Mouse (Mus musculus): ENCODE results near the gene Cables2. TPM values are rescaled to one million over a fixed set of nuclear protein-coding genes. Genes with fewer than 3 reads are reported as not detected.

Gene Cables2
- polyA plus RNA-seq, 1 experiment from 2014 or later: 9.2 TPM

DNA sequence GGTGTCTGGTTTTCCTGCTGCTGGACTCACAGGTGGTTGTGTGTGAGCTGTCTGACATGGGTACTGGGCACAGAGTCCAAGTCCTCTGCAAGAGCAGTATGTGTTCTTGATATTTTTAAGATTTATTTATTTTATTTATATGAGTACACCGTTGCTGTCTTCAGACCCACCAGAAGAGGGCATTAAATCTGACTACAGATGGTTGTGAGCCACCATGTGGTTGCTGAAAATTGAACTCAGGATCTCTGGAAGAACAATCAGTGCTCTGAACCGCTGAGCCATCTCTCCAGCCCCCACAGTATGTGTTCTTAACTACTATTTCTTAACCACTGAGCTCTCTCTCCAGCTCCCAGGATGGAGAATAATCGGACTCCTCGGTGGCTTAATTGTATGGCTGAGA is 28.9 kb upstream of the Cables2 start:
- no peak overlapping the region for H3K4me3 ChIP-seq
- no peaks in the 10 kb centered on the region for H3K36me3 ChIP-seq (replicated peaks)
- H3K9me3 ChIP-seq: no peaks in the 10 kb centered on the region; the same call in 1 of the 2 replicates
- 78% methylated on average over 4 of the region's 4 CpGs for WGBS
- no peak overlapping the region for H3K27ac ChIP-seq
- DNase-seq (ENCODE audit: extremely low spot score, low spot score): no peak
- H3K27me3 ChIP-seq (ENCODE audit: poor library complexity, severe bottlenecking): no peaks in the 10 kb centered on the region
- no peaks in the 10 kb centered on the region for H3K4me1 ChIP-seq

DNA sequence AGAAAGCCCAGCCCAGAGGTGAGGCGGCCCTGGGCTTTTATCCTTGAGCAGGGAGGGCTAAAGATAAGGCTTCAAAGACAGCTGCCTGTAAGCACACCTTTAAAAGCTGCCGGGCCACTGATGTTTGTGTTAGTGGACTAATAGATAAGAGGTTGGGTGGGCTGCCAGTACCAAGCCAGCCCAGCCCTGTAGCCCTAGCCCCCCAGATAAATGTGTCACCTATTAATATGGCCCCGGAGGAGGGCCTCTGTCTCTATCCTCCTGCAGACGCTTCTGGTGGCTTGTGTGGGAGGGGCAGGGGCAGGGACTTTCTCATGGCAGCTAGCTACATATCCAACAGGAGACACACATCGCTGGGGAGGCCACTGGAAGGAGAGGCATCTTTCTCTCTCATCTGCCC is 27.5 kb upstream of the Cables2 start:
- WGBS: 74% methylated on average over 5 of the region's 5 CpGs
- no peak for DNase-seq (ENCODE audit: extremely low spot score, low spot score)
- Histone ChIP-seq H3K27ac (no peak overlapping the region), H3K9me3 (no peaks in the 10 kb centered on the region; the same call in 1 of the 2 replicates), H3K4me1 (no peaks in the 10 kb centered on the region), H3K27me3 (ENCODE audit: poor library complexity, severe bottlenecking) (no peaks in the 10 kb centered on the region), H3K36me3 (replicated peaks) (no peaks in the 10 kb centered on the region), H3K4me3 (no peak overlapping the region)

DNA sequence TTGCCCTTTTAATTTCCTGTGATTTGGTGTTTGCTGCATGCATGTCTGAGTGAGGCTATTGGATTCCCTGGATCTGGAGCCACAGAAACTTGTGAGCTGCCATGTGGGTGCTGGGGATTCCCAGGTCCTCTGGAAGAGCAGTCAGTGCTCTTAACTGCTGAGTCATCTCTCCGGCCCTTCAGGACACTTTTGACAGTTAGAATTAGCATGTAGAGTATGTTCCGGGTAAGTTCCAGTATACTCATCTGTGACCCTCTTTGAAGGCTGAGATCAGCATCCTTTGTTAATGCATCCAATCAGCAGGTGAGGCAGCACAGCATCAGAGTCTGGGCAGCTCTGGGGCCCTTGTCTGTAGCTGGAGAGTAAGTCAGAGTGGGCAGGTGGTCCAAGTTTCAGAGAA is 27.0 kb upstream of the Cables2 start:
- Histone ChIP-seq H3K27ac (no peak overlapping the region), H3K4me3 (no peak overlapping the region), H3K36me3 (replicated peaks) (no peaks in the 10 kb centered on the region), H3K4me1 (no peaks in the 10 kb centered on the region), H3K27me3 (ENCODE audit: poor library complexity, severe bottlenecking) (no peaks in the 10 kb centered on the region), H3K9me3 (no peaks in the 10 kb centered on the region; the same call in 1 of the 2 replicates)
- 83% methylated on average over 2 of the region's 2 CpGs for whole genome bisulfite sequencing
- no peak for DNase-seq (ENCODE audit: extremely low spot score, low spot score)

DNA sequence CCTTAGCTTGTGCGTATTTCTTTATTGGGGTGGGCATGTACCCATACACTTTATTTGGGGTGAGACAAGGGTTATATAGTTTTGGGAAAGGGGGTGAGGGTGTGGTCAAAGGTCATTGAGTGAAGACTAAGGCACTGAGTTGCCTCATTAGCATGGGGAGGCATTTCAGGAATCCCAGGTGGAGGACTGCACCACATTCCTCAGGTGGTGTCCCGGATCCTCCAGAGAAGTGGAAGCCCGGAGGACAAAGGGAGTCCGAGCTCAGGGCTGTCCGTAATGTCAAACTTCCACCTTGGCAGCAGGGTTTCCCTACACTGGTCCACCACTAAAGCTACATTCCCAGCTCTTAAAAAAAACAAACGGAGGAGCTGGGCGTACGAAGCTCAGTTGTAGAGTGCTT is 19.6 kb upstream of the Cables2 start:
- no peak for DNase-seq (ENCODE audit: extremely low spot score, low spot score)

DNA sequence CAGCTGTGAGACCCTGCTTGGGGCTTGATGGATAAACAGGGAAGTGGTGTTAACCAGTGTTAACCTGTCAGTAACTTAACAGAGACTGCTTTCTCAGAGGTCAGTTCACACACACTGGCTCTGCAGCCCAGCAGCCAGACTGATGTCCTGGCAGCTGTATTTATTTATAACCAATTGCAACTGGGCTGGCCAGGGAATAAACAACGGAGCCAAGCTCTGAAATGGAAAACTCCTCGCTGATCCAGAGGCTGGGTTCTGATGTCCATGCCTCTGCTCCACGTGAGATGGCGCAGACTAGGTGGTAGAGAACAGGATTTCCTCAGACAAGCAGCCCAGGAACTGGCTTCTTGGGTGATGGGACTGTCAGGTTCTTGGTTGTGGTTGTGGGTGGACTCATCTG is 18.7 kb upstream of the Cables2 start:
- H3K36me3 ChIP-seq (replicated peaks): no peaks in the 10 kb centered on the region
- H3K9me3 ChIP-seq: no peaks in the 10 kb centered on the region
- no peak overlapping the region for H3K27ac ChIP-seq
- H3K27me3 ChIP-seq (ENCODE audit: poor library complexity, severe bottlenecking): peaks cover 13% of the 10 kb centered on the region
- 88% methylated on average over 4 of the region's 4 CpGs for WGBS
- H3K4me3 ChIP-seq: no peak overlapping the region
- DNase-seq (ENCODE audit: extremely low spot score, low spot score): no peak
- H3K4me1 ChIP-seq: peaks cover 14% of the 10 kb centered on the region

More for the DNA sequence above, 19.6 kb upstream of the Cables2 start:
- Histone ChIP-seq H3K27me3 (ENCODE audit: poor library complexity, severe bottlenecking) (peaks cover 13% of the 10 kb centered on the region), H3K36me3 (replicated peaks) (no peaks in the 10 kb centered on the region), H3K9me3 (no peaks in the 10 kb centered on the region), H3K4me1 (peaks cover 14% of the 10 kb centered on the region), H3K4me3 (no peak overlapping the region), H3K27ac (no peak overlapping the region)
- WGBS: 81% methylated on average over 8 of the region's 8 CpGs

DNA sequence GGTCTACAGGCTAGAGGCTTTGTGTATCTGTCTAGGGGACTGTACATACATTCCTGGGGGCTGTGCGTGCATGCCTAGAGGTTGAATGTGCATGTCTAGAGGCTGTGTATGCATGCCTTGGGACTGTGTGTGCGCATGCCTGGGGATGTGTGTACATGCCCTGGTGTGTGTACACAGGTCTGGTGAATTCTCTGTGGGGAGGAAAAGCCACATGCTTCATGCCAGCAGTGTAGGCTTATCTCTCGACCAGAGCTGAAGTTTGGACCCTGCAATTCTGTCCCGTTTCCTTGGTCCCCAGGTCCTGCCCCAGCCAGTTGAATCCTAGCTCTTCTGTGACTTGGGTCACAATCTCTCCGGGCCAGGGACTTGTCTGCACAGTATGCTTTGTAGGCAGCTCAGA is 18.3 kb upstream of the Cables2 start:
- no peak for DNase-seq (ENCODE audit: extremely low spot score, low spot score)
- Histone ChIP-seq H3K36me3 (replicated peaks) (no peaks in the 10 kb centered on the region), H3K4me3 (no peak overlapping the region), H3K27me3 (ENCODE audit: poor library complexity, severe bottlenecking) (peaks cover 13% of the 10 kb centered on the region), H3K9me3 (no peaks in the 10 kb centered on the region), H3K4me1 (peaks cover 14% of the 10 kb centered on the region), H3K27ac (no peak overlapping the region)
- WGBS: 81% methylated on average over 5 of the region's 5 CpGs

DNA sequence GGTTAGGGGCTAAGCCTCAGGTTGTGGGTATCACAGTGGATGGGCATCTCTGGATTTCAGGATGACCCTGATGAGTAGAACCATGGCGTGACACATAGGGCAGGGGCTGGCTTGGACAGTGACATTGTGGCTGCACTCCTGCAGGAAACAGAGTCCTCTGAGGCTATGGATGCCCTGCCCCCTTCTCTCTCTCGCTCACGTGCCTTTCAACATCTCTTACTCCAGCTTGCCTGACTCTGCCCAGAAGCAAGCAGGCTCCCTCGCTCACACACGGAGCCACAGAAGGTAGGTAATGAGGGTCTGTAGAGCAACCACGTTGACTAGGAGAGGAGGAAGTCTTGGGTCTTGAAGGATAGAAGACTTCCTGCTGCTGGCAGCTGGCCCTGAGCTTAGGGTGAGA is 17.2 kb upstream of the Cables2 start:
- 67% methylated on average over 6 of the region's 6 CpGs for WGBS
- Histone ChIP-seq H3K36me3 (replicated peaks) (no peaks in the 10 kb centered on the region), H3K27ac (no peak overlapping the region), H3K27me3 (ENCODE audit: poor library complexity, severe bottlenecking) (peaks cover 13% of the 10 kb centered on the region), H3K4me1 (peaks cover 14% of the 10 kb centered on the region), H3K9me3 (no peaks in the 10 kb centered on the region), H3K4me3 (no peak overlapping the region)
- no peak for DNase-seq (ENCODE audit: extremely low spot score, low spot score)

DNA sequence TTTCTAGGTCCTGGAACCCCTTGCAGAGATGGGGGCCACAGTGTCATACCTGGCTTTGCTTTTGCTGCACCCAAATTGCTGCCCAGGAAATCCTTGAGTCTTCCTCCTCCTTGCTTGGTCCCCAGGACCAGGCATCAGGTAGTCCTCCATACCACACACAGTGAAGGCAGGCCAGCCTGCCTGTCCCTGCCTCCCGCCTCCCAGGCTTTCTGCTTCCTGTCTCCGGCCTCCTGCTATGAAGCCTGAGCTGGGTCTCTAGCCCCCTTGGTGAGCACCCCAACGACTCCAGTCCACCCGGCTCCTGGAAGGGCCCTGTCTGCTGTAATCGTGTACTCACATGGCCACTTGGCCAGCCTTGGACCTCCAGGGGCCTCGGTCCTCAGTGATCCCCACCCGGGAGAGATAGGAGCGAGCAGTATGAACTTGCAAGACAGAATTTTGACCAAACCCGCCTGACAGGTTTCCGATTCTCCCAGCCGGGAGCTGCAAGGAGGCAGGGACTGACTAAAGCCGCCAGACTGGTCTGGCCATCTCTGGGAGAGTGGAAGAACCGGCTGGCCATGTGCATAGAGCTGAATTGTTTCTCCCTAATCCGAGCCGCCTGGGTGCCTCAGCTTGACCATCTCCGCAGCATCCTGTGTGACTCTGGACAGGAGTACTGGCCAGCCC is 16.3 kb upstream of the Cables2 start, which contains the start of gene Rbbp8nl:
Gene Rbbp8nl, minus strand, starts transcription at position 440 of the 669 bp plus-strand sequence.
- 38% methylated on average over 16 of the region's 16 CpGs for WGBS
- no peak for DNase-seq (ENCODE audit: extremely low spot score, low spot score)
- Histone ChIP-seq H3K4me1 (peaks cover 14% of the 10 kb centered on the region), H3K36me3 (replicated peaks) (no peaks in the 10 kb centered on the region), H3K4me3 (no peak within 1 kb of the TSS), H3K27ac (peak within 1 kb of the TSS; percentile 20; the same call in 1 of the 2 replicates), H3K9me3 (no peaks in the 10 kb centered on the region), H3K27me3 (ENCODE audit: poor library complexity, severe bottlenecking) (peaks cover 13% of the 10 kb centered on the region)

DNA sequence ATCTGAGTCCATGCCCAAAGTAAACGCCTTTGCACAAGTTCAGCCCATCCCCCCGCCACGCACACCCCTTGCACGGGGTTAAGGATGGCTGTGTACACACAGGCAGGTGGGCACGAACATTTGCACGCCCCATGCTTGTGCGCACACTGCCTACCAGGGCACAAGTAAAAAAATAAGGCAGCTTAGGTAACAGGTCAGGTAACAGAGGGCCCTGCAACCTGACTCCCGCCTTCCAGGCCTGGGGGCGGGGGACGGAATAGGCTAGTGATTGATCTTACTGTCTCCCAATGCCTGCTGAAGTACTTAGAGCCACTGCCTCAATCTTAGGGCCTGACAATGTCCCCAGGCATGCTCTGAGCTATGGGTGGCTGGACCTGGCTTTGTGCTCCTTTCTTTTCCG is 15.7 kb upstream of the Cables2 start:
- no peak for DNase-seq (ENCODE audit: extremely low spot score, low spot score)
- H3K4me1 ChIP-seq: peaks cover 14% of the 10 kb centered on the region
- no peak overlapping the region for H3K4me3 ChIP-seq
- peaks cover 13% of the 10 kb centered on the region for H3K27me3 ChIP-seq (ENCODE audit: poor library complexity, severe bottlenecking)
- 52% methylated on average over 11 of the region's 11 CpGs for WGBS
- no peaks in the 10 kb centered on the region for H3K9me3 ChIP-seq
- peak overlapping the region; percentile 20; the same call in 1 of the 2 replicates for H3K27ac ChIP-seq
- H3K36me3 ChIP-seq (replicated peaks): no peaks in the 10 kb centered on the region

DNA sequence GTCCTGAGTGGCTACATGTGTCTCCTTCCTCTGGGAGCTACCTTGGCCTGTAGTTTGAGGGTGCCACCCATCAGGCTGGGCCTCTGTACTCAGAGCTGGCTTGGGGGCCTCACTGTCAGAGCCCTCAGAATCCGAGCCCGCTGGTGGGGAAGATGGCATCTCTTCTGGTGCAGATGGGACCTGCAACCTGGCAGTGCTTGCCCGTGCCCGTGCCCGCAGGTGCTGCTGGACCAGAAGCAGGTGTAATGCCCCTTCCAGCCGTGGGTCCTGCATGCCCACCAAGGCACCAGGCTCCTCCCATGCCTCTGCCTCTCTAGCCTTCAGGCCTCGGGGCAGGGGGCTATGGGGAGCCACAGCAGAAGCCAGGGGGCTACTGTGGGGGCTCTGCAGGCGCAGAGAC is 6.0 kb upstream of the Cables2 start:
- Histone ChIP-seq H3K4me1 (peaks cover 12% of the 10 kb centered on the region), H3K9me3 (no peaks in the 10 kb centered on the region), H3K36me3 (replicated peaks) (no peaks in the 10 kb centered on the region), H3K27me3 (ENCODE audit: poor library complexity, severe bottlenecking) (peaks cover 21% of the 10 kb centered on the region), H3K27ac (0 out of 2 replicates have a peak overlapping the region, but pooled peaks have one; percentile 35), H3K4me3 (no peak overlapping the region)
- WGBS: 84% methylated on average over 8 of the region's 8 CpGs
- no peak for DNase-seq (ENCODE audit: extremely low spot score, low spot score)

DNA sequence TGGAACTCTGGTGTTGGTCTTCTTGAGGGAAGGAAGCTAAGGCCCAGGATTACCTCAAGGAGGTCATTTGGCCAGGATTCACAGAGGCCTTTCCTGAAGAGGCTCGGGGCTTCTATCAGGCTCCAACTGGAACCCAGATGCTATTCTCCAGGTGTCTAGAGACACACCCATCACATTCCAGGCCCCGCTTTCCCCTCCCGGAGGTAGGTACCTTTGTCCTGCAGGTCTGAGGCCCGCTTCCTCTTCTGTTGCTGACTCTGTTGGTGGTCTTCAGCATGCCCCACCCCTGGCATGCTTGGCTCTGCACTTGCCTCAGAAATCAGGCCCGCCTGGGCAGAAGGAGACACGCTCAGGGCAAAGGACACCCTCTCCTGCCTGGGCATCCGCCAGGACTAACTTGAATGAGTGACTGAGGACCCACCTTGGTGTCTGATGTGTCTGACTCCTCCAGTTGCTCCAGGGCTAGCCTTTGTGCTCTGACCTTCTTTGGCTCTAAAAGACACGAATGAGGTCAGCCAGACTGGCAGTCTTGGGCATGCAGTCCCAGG is 4.6 kb upstream of the Cables2 start:
- 68% methylated on average over 8 of the region's 8 CpGs for WGBS
- Histone ChIP-seq H3K9me3 (no peaks in the 10 kb centered on the region), H3K27me3 (ENCODE audit: poor library complexity, severe bottlenecking) (peaks cover 27% of the 10 kb centered on the region), H3K4me3 (no peak overlapping the region), H3K27ac (no peak overlapping the region), H3K4me1 (peaks cover 20% of the 10 kb centered on the region), H3K36me3 (replicated peaks) (no peaks in the 10 kb centered on the region)
- no peak for DNase-seq (ENCODE audit: extremely low spot score, low spot score)

DNA sequence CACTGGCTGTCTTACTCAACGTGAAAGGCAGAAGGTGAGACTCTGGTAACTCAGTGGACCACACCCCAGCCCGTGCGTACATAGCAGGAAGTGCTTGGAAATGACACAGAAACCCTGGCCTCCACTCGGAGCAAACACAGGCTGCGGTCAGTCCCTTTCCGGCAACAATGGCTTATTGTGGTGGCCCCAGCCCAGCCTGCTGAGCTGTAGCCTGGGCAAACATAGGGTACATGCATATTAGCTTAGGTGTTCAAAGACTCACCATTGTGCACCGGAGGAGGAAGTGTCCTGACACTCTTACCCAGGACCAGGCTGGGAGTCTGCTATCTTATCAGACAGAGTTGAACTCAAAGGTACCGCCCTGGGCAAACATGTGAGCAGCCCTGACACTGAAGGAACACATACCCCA is 3.6 kb upstream of the Cables2 start:
- H3K27ac ChIP-seq: no peak overlapping the region

DNA sequence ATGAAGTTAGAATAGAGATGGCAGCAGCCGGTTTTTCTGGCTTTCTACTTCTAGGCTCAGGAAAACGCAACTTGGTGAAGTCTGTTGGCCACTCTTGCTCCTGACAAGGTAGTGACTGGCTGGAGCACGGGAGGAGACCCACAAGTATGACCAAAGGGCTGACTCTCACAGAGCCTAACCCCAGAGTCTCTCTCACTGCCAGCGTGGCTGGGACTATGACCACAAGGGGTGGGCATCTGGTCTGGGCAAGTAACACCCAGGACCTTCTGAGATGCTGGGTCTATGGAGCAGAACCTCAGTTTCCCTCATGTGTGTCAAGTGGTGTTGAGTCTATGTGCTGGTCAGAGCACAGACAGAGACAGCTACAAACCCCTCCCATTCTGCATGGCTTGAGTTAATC is 3.1 kb upstream of the Cables2 start:
- Histone ChIP-seq H3K27ac (0 out of 2 replicates have a peak overlapping the region, but pooled peaks have one; percentile 21), H3K4me1 (peaks cover 35% of the 10 kb centered on the region), H3K9me3 (no peaks in the 10 kb centered on the region), H3K27me3 (ENCODE audit: poor library complexity, severe bottlenecking) (peaks cover 27% of the 10 kb centered on the region), H3K4me3 (no peak overlapping the region), H3K36me3 (replicated peaks) (0 out of 2 replicates have a peak, but pooled peaks cover 2% of the 10 kb centered on the region)
- whole genome bisulfite sequencing: 55% methylated on average over 4 of the region's 4 CpGs
- no peak for DNase-seq (ENCODE audit: extremely low spot score, low spot score)

More for the DNA sequence above, 3.6 kb upstream of the Cables2 start:
- WGBS: 72% methylated on average over 8 of the region's 8 CpGs
- Histone ChIP-seq H3K9me3 (no peaks in the 10 kb centered on the region), H3K27me3 (ENCODE audit: poor library complexity, severe bottlenecking) (peaks cover 27% of the 10 kb centered on the region), H3K4me3 (no peak overlapping the region), H3K4me1 (peaks cover 30% of the 10 kb centered on the region), H3K36me3 (replicated peaks) (no peaks in the 10 kb centered on the region)
- no peak for DNase-seq (ENCODE audit: extremely low spot score, low spot score)
